Mouse (Mus musculus) spleen, adult 12 weeks (tissue): ENCODE results near the gene Fnip2.

ENCODE experiments used
- DNase-seq: peaks from one replicate; pipeline ENCODE4 v3.0.0; 2022; ENCODE audit warnings: low spot score

The Fnip2 gene

DNA sequence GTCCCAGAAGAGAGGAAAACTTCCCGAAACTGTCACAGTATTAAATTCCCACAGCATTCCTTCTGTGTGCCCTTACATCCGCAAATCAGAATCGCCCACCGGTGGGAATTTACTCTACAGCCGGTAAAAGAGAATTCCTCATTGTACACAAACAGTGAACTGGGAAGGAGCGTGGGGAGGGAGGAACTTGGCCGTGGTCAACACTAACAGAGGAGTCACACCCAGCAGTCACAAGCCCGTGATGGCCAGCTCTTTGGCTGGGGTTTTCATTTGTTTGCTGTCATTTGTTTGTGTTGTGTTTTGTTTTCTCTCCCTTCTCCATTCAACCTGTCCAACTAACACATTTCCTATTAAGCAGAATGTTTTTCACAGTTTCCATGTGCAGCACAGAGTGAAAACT is 39.7 kb downstream of the Fnip2 start:
- no peak for DNase-seq

GRCm38 (mm10) chr3:79527521-79527920 is 40.1 kb downstream of the Fnip2 start:
- no peak for DNase-seq

DNA sequence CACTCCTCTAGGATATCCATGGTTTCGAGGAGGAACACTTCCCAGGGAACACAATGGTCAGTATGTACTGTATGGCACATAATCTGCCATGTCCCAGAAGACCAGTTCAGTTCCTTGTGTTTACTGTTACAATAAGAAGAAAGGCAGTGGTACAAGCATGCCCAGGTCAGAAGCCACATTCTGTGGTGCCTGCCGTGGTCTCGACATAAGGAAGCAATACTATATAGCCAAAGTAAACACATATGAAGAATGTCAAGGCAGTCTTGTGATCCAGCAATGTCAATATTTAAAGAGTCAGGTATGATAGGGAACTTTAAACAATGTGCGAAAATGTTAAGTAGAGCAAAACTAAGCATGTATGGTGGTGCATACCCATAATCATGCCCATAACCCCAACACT is 44.2 kb downstream of the Fnip2 start:
- DNase-seq, result no peak

- no peak for DNase-seq
Observed at GRCm38 (mm10) chr3:79519862-79520261, 47.7 kb downstream of the Fnip2 start.

- no peak for DNase-seq
Observed at GRCm38 (mm10) chr3:79518761-79519527, 48.7 kb downstream of the Fnip2 start.

DNA sequence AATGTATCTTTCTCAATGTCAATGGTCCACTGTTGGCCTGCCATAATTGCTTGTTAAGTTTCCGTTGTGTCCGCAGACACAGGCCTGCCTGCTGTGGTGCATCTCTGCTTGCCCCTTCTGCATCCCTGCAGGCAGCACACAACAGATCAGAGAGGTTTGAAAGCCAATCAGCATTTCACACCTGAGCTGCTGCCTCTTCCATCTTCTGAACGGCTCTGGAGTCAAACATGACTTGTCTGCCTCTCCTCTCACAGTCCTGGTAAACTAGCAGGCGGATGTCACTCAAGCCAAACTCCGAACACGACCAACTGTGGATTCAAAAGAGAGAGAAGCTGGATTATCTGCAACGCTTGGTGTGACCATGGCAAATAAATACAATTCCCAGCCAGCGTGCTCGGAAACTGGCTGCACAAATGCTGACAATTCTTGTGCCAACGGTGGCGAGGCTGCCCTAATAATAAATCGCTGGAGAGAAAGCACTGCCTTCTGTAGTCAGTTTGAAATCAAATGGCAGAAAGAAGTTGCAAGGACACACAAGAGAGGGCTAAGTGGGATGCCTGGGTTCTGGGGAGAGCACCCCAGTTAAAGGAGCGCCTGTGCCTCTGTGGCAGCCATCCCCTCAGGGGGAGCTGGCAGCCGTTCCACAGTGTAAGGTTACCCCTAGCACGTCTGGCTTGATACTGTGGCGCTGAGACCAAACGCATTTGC is 49.6 kb downstream of the Fnip2 start:
- DNase-seq, result no peak

GRCm38 (mm10) chr3:79516958-79517357 is 50.6 kb downstream of the Fnip2 start:
- no peak for DNase-seq

DNA sequence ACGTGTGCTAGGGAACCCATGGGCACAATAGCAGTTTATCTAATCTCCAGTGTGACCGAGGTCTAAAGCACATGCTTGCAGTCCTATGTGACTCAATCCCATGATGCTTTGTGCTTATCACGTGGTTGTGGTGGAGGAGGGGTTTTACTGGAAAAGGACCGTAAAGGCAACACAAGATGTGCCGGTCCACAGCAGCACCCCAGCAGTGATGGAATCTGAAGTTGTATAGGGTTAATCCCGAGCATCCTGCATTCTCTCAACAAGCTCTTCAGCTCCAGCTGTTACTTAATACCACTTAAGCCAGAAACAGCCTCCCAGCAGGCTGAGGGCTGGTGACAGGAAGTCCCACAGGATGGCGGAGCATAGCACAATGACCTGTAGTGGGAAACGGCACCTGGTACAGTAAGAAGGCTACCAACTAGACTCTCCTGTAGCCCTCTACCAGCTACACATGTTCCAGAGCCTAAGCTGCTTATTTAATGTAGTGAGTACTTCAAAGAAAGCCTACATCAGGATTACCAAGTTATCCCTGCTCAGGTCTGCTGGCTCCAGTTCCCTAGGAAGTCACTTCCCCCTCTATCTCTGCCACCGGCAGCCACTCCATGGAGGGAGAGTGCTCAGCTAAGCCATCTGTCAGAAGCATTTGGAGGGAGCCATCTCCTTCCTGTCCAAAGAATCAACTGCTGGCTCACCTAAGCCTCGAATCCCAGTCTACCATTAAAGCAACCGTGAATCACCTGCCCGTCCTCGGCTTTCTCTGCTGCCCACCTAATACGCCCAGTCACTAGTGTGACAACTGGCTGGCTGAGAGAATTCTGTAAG is 51.3 kb downstream of the Fnip2 start:
- DNase-seq, result no peak

DNA sequence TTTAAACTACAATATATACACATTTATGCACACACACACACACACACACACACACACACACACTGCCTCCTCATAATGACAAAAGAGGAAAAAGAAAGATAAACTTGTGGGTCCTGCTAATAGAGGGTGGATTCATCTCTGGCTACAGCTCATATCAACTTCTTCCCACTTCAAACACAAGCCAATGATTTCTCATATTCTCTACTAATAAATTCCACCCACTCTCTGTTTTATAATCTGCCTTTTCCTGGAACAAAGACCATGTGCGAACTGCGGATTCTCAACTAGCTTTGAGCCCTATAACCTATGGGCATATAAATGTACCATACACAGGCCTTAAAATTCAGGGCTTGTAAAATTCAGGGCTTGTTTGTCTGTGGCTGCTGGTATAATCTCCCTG is 53.3 kb downstream of the Fnip2 start:
- no peak for DNase-seq

GRCm38 (mm10) chr3:79501166-79501728 is 66.3 kb downstream of the Fnip2 start:
- no peak for DNase-seq

GRCm38 (mm10) chr3:79500279-79500678 is 67.3 kb downstream of the Fnip2 start:
- no peak for DNase-seq

DNA sequence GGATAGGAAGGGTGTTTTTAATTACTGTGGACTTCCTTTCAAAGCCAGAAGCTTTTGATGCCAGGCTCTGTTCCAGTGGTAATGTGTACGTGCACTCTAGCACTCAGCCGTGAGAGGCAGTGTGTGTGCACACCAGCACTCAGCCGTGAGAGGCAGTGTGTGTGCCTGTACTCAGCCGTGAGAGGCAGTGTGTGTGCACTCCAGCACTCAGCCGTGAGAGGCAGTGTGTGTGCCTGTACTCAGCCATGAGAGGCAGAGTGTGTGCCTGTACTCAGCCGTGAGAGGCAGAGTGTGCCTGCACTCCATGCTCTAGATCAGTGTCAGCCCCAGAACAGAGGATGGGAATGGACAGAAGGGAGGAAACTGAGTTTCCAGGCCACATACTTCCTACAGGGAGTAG is 70.9 kb downstream of the Fnip2 start:
- no peak for DNase-seq

DNA sequence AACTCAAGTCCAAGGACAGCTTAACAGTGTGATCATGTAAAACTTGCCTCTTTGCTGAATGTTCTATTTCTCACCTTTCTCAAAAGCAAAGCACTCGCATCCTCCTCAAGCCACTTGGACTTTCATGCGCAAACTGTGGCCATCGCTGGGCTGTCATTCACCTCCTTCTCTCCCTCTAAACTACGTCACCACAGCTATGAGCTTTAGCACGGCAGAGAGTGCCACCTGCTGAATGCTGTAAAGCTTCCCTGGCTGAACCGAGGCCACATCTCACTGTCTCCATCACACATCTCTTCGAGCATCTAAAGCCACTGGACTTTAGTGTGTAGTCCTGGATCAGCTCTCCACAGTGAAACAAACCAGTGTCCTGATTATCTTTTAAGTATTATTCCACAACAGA is 72.4 kb downstream of the Fnip2 start:
- no peak for DNase-seq

- DNase-seq, result no peak
Observed at GRCm38 (mm10) chr3:79494028-79494427, 73.6 kb downstream of the Fnip2 start.

DNA sequence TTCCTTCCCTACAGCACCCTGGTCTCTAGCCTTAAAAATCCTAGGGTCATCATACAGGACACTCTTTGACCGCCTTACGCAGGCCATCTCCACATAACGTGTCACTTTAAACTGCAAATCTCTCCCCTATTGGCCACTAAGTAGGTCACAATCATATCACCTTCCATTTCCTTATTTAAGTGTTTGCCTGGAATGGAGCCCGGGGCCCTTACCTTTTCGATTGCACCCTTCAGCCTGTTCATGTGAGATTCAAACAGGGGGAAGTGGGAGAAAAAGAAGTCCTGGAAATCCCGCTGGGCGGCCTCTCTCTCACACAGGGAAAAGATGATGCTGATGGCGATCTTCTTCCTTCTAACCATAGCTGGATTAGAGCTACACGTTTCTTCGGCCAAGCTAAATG is 74.5 kb downstream of the Fnip2 start:
- no peak for DNase-seq

DNA sequence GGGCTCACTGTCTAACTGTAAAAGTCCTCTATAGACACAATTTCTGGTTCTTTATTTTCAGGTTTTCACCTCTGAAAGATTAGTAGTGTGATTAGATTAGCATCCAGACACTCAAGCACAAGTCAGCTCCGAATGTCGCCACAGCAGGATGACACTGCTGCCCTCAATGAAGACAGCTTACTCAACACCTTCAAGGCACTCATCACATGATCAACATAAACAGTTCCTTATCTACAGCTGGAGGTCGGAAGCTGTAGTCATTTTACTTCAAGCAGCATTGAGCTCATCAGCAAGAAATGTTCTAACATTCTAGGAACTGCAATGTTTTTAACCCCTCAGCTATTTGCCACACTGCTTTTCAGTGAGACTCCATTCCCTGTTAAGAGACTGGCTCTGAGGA is 76.0 kb downstream of the Fnip2 start:
- no peak for DNase-seq

GRCm38 (mm10) chr3:79490102-79490501 is 77.5 kb downstream of the Fnip2 start:
- DNase-seq, result no peak

DNA sequence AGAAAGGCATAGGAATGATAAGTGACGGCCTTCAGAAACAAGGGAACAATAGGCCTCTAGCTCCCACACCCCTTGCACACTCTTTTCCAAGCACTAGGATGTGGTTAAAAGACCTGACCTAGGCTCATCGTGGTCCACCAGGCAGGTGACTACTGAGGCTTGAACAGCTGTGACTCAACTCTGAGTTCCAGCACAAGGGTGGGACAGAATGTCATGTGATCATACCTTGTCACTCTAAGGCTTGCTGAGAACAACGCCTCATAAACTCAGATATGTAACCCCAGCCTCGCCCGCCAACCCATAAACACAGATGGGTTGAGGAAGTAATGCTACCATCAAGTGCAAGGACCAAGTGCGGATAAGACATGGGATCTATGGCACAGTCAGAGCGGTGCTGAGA is 79.6 kb downstream of the Fnip2 start:
- DNase-seq, result no peak

GRCm38 (mm10) chr3:79484286-79485063 is 83.1 kb downstream of the Fnip2 start:
- no peak for DNase-seq

DNA sequence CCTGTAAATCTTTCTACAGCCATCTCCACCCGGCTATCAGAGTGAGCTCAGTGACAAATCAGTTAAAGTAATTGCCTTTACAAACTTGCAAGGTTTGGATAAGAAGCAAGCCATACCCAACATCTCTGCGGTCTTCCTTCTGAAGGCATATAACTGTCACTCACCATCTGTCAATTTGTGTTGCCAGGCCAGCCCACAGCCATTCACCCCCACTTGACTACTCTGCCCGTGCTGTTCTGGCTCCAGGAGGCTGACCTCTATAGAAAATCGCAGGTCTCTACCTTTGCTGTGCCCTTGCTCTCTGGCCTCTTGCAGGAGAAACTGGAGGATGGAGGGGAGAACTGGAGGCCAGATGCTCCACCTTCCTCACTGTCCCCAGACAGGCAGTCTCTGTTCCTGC is 88.7 kb downstream of the Fnip2 start:
- no peak for DNase-seq

- DNase-seq, result no peak
Observed at GRCm38 (mm10) chr3:79478400-79478799, 89.2 kb downstream of the Fnip2 start.

GRCm38 (mm10) chr3:79475980-79476379 is 91.6 kb downstream of the Fnip2 start:
- DNase-seq, result no peak
